ENCODE assay signal across 5 mouse cellular contexts in the genomic region with DNA sequence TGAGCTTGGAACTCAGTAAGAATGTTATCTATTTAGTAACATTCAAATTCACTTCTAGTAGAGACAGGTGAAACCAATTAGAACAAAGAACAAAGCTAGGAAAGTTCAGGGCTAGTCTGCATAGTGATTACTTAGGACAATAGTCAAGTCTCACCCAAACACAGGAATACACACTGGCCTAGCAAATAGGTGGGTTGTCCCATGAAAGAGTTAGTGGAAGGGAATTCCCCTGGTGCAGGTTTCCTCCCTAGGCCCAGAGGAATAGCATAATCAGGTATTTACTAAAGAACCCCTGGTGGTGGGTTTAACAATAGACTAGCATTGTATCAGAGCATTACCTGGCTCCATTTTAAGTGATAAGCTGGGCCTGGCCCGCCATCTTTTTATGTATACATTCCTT.
DNase-seq lines count a peak whose midpoint lies in the region.
"Not testable (repeated sequence)": the region's sequence is repeated elsewhere in the genome, so short reads cannot be mapped to it uniquely, and the experiment has no call there.

No protein-coding gene starts in this region.

- in situ Hi-C loops in ES-E14 (cut with MboI; ENCODE audit: low sequenced_read_pairs in 2 of 2, unreplicated experiment in 2 of 2), result not testable (repeated sequence)

- H3K9me3 ChIP-seq in ES-E14 (ENCODE audit: control insufficient read depth, insufficient read depth, low read depth, low read length), result not testable (repeated sequence)

- DNase-seq in ES-CJ7 (ENCODE audit: low read depth, low spot score) (peak; percentile 37), ES-E14 (ENCODE audit: low read depth, low spot score) (peak; percentile 7), R1 (ENCODE audit: low read depth, low spot score) (peak; percentile 57), WW6 (ENCODE audit: low read depth, low spot score) (peak; percentile 1), ZHBTc4 (ENCODE audit: low read depth, low spot score) (peak; percentile 61)

- not testable (repeated sequence) for H3K9ac ChIP-seq in ES-E14 (ENCODE audit: insufficient read depth, low read depth, low read length, poor library complexity, severe bottlenecking)

- not testable (repeated sequence) for H3K4me3 ChIP-seq in ES-E14 (ENCODE audit: insufficient read depth in 1 of 2, low read depth in 1 of 2, low read length in 2 of 2, poor library complexity in 1 of 2, severe bottlenecking in 1 of 2)

- not testable (repeated sequence) for H3K36me3 ChIP-seq in ES-E14 (ENCODE audit: control insufficient read depth, insufficient read depth, low read length, poor library complexity, severe bottlenecking)

- H3K27ac ChIP-seq in ES-E14 (ENCODE audit: insufficient read depth, low read depth, low read length, poor library complexity, severe bottlenecking), result not testable (repeated sequence)

- not testable (repeated sequence) for H3K4me1 ChIP-seq in ES-E14 (ENCODE audit: control insufficient read depth in 2 of 2, insufficient read depth in 2 of 2, low read length in 2 of 2, poor library complexity in 1 of 2)

Comparison
In these comparisons a context has a peak if more than half of its experiments do, and no peak if none do; other contexts are left out.
1. DNase-seq: peak in every context shown above with its lines; median percentile 61 in ZHBTc4; 57 in R1; 37 in ES-CJ7; 7 in ES-E14; 1 in WW6.